Mouse (Mus musculus) midbrain, embryonic 14.5 days (tissue): ENCODE measurements around the gene Clrn3. TPM values are rescaled to one million over a fixed set of nuclear protein-coding genes. Genes with fewer than 3 reads are reported as not detected.
A peak's percentile ranks its signal among the peaks of the same experiment; 100 is the strongest.

Source experiments
- ATAC-seq: fragments of 200-750 bp; cut with Nextera tagmentation; 2 replicates; pipeline ENCODE4 v1.8.0; 2017; ENCODE audit warnings: moderate number of reproducible peaks, moderate library complexity; ENCODE audit not compliant: low FRiP score, low TSS enrichment
- DNase-seq: peaks from one replicate; pipeline ENCODE4 v3.0.0-alpha.2; 2015
- H3K27ac ChIP-seq: fragments of 300-500 bp; sonication (generic); replicated peaks from 2 replicates; pipeline ENCODE4 v1.5.1; 2014; ENCODE audit warnings: mild to moderate bottlenecking, low read depth, low read length, moderate library complexity
- H3K27me3 ChIP-seq: fragments of 300-500 bp; sonication (generic); 2 replicates; pipeline ENCODE4 v1.6.1; 2014; ENCODE audit warnings: low read length, control low read depth, mixed read lengths; ENCODE audit not compliant: control insufficient read depth, insufficient read depth
- H3K36me3 ChIP-seq: fragments of 300-500 bp; sonication (generic); 2 replicates; pipeline ENCODE4 v1.6.1; 2014; ENCODE audit warnings: low read length, control low read depth; ENCODE audit not compliant: control insufficient read depth, insufficient read depth
- H3K4me1 ChIP-seq: fragments of 300-500 bp; sonication (generic); 2 replicates; pipeline ENCODE4 v1.6.1; 2014; ENCODE audit warnings: mild to moderate bottlenecking, antibody characterized with exemption, low read length, control low read depth; ENCODE audit not compliant: control insufficient read depth, insufficient read depth
- H3K4me2 ChIP-seq: fragments of 300-500 bp; sonication (generic); 2 replicates; pipeline ENCODE4 v1.6.1; 2014; ENCODE audit warnings: mild to moderate bottlenecking, low read length, moderate library complexity
- H3K4me3 ChIP-seq: fragments of 300-500 bp; sonication (generic); replicated peaks from 2 replicates; pipeline ENCODE4 v1.5.1; 2014; ENCODE audit warnings: low read depth, low read length
- H3K9ac ChIP-seq: fragments of 300-500 bp; sonication (generic); replicated peaks from 2 replicates; pipeline ENCODE4 v1.6.1; 2014; ENCODE audit warnings: mild to moderate bottlenecking, low read length, moderate library complexity
- H3K9me3 ChIP-seq: fragments of 300-500 bp; sonication (generic); 2 replicates; pipeline ENCODE4 v1.6.1; 2016; ENCODE audit warnings: low read length, control low read depth, mixed read lengths; ENCODE audit not compliant: control insufficient read depth
- WGBS: fragments of 180-500 bp; shearing (Covaris S2); extraction: QIAGEN DNeasy Blood & Tissue Kit; methylation state at CpG from one replicate; pipeline ENCODE4 v1.1.7; 2014; 5-methylcytosine and 5-hydroxymethylcytosine counted together
- polyA plus RNA-seq: library from polyadenylated mRNA; unstranded; fragments of >200 nt; fragmentation: Nextera tagmentation; extraction: Ambion mirVana; gene quantifications from 2 replicates; pipeline ENCODE4 v1.2.1, GENCODE M21; 2014

Gene Clrn3
- polyA plus RNA-seq, 1 experiment from 2014 or later = not detected

DNA sequence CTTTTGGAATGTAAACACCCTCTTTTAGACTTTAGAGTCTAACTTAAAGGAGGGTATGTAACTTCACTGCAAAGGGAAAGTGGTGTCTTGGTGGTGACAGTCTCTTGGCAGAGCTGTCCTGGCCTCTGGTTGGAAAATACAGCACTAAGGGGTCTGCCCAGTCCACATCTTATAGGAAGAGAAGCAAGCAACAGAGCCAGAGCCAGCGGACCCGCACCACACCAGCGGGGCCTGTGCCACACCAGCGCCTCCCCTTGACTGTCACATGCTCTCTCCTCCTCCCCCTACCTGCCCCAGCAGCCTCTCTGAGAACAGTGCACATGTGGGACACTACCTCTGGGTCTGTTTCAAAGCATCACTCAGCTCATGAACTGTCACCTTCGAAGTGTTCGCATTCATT is 48.5 kb downstream of the Clrn3 start:
- Histone ChIP-seq H3K9ac (no peak overlapping the region), H3K27ac (no peak overlapping the region), H3K4me3 (no peak overlapping the region), H3K4me2 (no peak overlapping the region; the same call in 1 of the 2 replicates), H3K27me3 (peaks cover 26% of the 10 kb centered on the region), H3K36me3 (no peaks in the 10 kb centered on the region), H3K9me3 (no peaks in the 10 kb centered on the region), H3K4me1 (peaks cover 9% of the 10 kb centered on the region; the same call in 1 of the 2 replicates)
- no peak for ATAC-seq
- WGBS = 61% methylated on average over 6 of the region's 6 CpGs
- DNase-seq = no peak

DNA sequence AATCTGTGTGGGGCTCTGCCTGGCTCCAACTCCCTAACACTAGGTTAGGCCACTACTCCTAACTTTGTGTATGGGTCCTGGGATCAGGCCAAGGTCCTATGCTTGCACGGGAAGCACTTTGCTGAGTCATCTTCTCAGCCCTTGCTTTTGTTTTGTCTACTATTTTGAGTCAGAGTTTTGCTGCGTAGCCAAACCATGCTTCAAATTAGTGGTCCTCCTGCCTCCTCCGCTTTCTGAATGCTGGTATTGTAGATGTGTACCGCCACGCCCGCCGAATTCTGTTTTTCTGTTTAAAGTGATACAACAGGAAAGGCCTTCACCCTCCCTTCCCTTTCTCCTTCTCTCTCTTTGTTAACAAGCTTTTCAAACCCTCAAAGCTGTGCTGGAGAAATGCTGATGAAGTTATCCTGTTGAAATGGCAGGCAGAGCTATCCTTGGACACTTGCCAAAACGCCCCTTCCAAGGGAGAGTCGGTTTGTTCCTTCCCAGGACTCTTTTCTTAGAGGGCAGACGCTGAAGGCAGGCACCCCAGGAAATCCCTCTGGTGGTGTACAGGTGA is 49.1 kb downstream of the Clrn3 start:
- Histone ChIP-seq H3K4me2 (no peak overlapping the region; the same call in none of the 2 replicates), H3K27me3 (peaks cover 23% of the 10 kb centered on the region), H3K4me3 (no peak overlapping the region), H3K36me3 (no peaks in the 10 kb centered on the region), H3K27ac (no peak overlapping the region), H3K9me3 (no peaks in the 10 kb centered on the region), H3K9ac (no peak overlapping the region), H3K4me1 (0 out of 2 replicates have a peak, but pooled peaks cover 7% of the 10 kb centered on the region)
- peak; percentile 24; the same call in 1 of the 2 replicates for ATAC-seq
- 15% methylated on average over 10 of the region's 10 CpGs for WGBS
- DNase-seq = peak; percentile 85

- Histone ChIP-seq H3K4me2 (no peak overlapping the region), H3K27ac (no peak overlapping the region), H3K9ac (no peak overlapping the region), H3K4me3 (no peak overlapping the region), H3K36me3 (no peaks in the 10 kb centered on the region), H3K27me3 (peaks cover 13% of the 10 kb centered on the region), H3K9me3 (no peaks in the 10 kb centered on the region), H3K4me1 (0 out of 2 replicates have a peak, but pooled peaks cover 7% of the 10 kb centered on the region)
- ATAC-seq = no peak
- DNase-seq = no peak
- WGBS = 67% methylated on average over 5 of the region's 5 CpGs
Observed at GRCm38 (mm10) chr7:135477256-135477655, 51.2 kb downstream of the Clrn3 start.

- DNase-seq (no peak), ATAC-seq (no peak)
- no peak overlapping the region for H3K4me2 ChIP-seq
- H3K4me3 ChIP-seq = no peak overlapping the region
- peaks cover 4% of the 10 kb centered on the region; the same call in 1 of the 2 replicates for H3K27me3 ChIP-seq
- WGBS = 52% methylated on average over 8 of the region's 8 CpGs
- no peak overlapping the region for H3K27ac ChIP-seq
- H3K9ac ChIP-seq = no peak overlapping the region
- H3K9me3 ChIP-seq = no peaks in the 10 kb centered on the region
- H3K36me3 ChIP-seq = no peaks in the 10 kb centered on the region
- H3K4me1 ChIP-seq = 0 out of 2 replicates have a peak, but pooled peaks cover 7% of the 10 kb centered on the region
Observed at GRCm38 (mm10) chr7:135475981-135476380, 52.5 kb downstream of the Clrn3 start.

DNA sequence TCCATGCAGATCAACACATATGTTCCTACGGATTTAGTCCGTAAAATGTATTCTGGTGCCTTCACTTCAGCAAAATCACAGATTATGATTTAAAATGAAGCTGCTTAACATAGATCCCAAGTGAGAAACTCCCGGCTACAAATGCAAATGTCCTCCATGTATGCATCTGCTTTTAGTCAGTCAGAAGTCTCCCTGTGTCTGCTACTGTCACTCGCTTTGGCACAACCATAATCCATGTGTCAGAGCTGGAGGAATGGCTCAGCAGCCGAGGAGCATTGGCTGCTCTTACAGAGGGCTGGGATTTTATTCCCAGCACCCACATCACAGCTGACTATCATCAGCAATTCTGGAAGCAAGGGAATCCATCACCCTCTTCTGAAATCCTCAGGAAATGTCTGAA is 58.1 kb downstream of the Clrn3 start:
- Histone ChIP-seq H3K9ac (no peak overlapping the region), H3K4me3 (no peak overlapping the region), H3K4me1 (0 out of 2 replicates have a peak, but pooled peaks cover 7% of the 10 kb centered on the region), H3K36me3 (no peaks in the 10 kb centered on the region), H3K27me3 (no peaks in the 10 kb centered on the region), H3K27ac (no peak overlapping the region), H3K9me3 (no peaks in the 10 kb centered on the region), H3K4me2 (no peak overlapping the region)
- ATAC-seq (no peak), DNase-seq (no peak)
- 85% methylated on average over 5 of the region's 5 CpGs for WGBS

DNA sequence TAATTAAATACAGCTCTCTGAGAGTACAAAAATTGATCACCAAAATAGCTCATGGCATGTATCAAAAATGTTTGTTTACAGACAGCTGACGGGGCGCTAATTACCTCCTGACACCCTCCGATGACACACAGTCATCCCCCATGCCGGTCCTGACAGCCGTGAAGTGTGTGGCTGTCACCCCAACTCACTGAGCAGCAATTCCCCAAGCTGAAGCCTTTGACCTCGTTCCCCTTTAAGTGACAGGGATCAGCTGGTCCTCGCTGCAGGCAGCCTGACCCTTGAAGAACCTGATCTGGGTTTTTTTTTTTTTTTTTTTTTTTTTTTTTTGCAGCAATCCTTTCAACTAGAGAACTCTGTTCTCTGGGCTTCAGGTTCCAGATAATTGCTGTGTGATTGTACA is 59.8 kb downstream of the Clrn3 start:
- ATAC-seq = no peak
- DNase-seq = no peak
- WGBS = 45% methylated on average over 7 of the region's 7 CpGs

GRCm38 (mm10) chr7:135465293-135465692 is 63.2 kb downstream of the Clrn3 start:
- DNase-seq = peak; percentile 60
- no peak overlapping the region for H3K27ac ChIP-seq

More for the DNA sequence above, 59.8 kb downstream of the Clrn3 start:
- H3K4me1 ChIP-seq = 0 out of 2 replicates have a peak, but pooled peaks cover 7% of the 10 kb centered on the region
- no peak overlapping the region for H3K27ac ChIP-seq
- no peaks in the 10 kb centered on the region for H3K27me3 ChIP-seq
- no peaks in the 10 kb centered on the region for H3K36me3 ChIP-seq
- H3K9ac ChIP-seq = no peak overlapping the region
- no peaks in the 10 kb centered on the region for H3K9me3 ChIP-seq
- H3K4me3 ChIP-seq = no peak overlapping the region
- no peak overlapping the region for H3K4me2 ChIP-seq

DNA sequence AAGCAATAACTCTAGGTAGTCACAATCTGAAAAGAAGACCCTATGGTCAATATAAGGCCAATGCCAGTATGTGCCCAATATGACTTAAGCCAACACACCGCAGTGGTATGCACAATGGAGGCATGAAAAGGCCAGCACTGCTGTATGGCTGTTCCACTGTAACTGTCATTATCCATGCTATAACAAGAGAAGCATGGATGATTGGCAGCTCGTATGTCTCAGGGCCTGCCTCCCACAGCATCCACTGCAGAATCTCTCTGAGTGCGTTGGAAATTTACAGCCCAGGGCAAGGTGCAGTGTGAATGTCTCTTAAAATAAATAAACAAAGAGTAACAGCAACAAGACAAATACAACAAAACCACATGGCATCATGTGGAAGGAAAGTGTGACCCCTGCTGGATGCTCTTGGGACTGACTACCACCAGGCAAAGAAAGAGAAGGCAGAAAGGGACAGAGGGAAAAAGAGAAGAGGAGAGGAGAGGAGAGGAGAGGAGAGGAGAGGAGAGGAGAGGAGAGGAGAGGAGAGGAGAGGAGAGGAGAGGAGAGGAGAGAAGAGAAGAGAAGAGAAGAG is 63.7 kb downstream of the Clrn3 start:
- no peak overlapping the region for H3K27ac ChIP-seq
- WGBS = 46% methylated on average over 3 of the region's 3 CpGs

More at GRCm38 (mm10) chr7:135465293-135465692, 63.2 kb downstream of the Clrn3 start:
- Histone ChIP-seq H3K9ac (peak overlapping the region; percentile 1; the same call in 1 of the 2 replicates), H3K4me2 (peak overlapping the region; percentile 39), H3K4me1 (0 out of 2 replicates have a peak, but pooled peaks cover 7% of the 10 kb centered on the region), H3K27me3 (no peaks in the 10 kb centered on the region), H3K36me3 (no peaks in the 10 kb centered on the region), H3K9me3 (no peaks in the 10 kb centered on the region), H3K4me3 (no peak overlapping the region; the same call in 1 of the 2 replicates)
- ATAC-seq = no peak; the same call in 1 of the 2 replicates
- WGBS = 4% methylated on average over 12 of the region's 12 CpGs

More for the DNA sequence above, 63.7 kb downstream of the Clrn3 start:
- Histone ChIP-seq H3K4me3 (no peak overlapping the region), H3K36me3 (no peaks in the 10 kb centered on the region), H3K9ac (no peak overlapping the region), H3K27me3 (no peaks in the 10 kb centered on the region), H3K4me2 (no peak overlapping the region), H3K4me1 (0 out of 2 replicates have a peak, but pooled peaks cover 7% of the 10 kb centered on the region), H3K9me3 (no peaks in the 10 kb centered on the region)
- DNase-seq (peak; percentile 91), ATAC-seq (no peak; the same call in 1 of the 2 replicates)
